ENCODE assay signal across 17 mouse cellular contexts in genomic region chr19:27140892-27141291, GRCm38 (mm10).
"Had no signal": no experiment of that assay in that cellular context is flagged by ENCODE, and none has a peak within 500 bp of the region (broad histone marks: within the 10 kb centered on the region; RNA-seq: fewer than 3 reads in every experiment).

No protein-coding gene starts in this region.

- H3K27me3 ChIP-seq: limb, embryonic 13.5 days; liver, embryonic 15.5 days; neural tube, embryonic 13.5 days had no signal

- H3K36me3 ChIP-seq: limb, embryonic 13.5 days; liver, embryonic 15.5 days; midbrain, embryonic 13.5 days; neural tube, embryonic 13.5 days had no signal

- H3K9ac ChIP-seq: limb, embryonic 13.5 days; liver, embryonic 15.5 days; lung, embryonic 14.5 days; midbrain, embryonic 13.5 days; neural tube, embryonic 13.5 days had no signal

- H3K4me2 ChIP-seq: limb, embryonic 13.5 days; liver, embryonic 11.5 days; liver, embryonic 15.5 days; lung, embryonic 14.5 days; midbrain, embryonic 13.5 days; neural tube, embryonic 13.5 days had no signal

- H3K4me3 ChIP-seq: layer of hippocampus, adult 2 months; limb, embryonic 13.5 days; liver, embryonic 15.5 days; midbrain, embryonic 13.5 days; neural tube, embryonic 13.5 days had no signal

- ATAC-seq: intestine, embryonic 16.5 days; midbrain, embryonic 13.5 days had no signal

- H3K27ac ChIP-seq: kidney, postnatal 0 days; layer of hippocampus, adult 2 months; limb, embryonic 13.5 days; liver, embryonic 15.5 days; midbrain, embryonic 13.5 days; neural tube, embryonic 13.5 days had no signal

- H3K9me3 ChIP-seq: limb, embryonic 13.5 days; liver, embryonic 15.5 days; midbrain, embryonic 13.5 days; neural tube, embryonic 13.5 days had no signal

- H3K4me1 ChIP-seq: liver, embryonic 15.5 days had no signal

- DNase-seq: kidney, adult 9 months; kidney, postnatal 4 days; left cerebral cortex, postnatal 4 days; lung, embryonic 14.5 days; lung, postnatal 10 days; lung, postnatal 4 days; retina, postnatal 1 day; right cerebral cortex, postnatal 4 days; spleen, adult 18-20 months had no signal
